Mouse (Mus musculus) ES-Bruce4 (cell line): ENCODE data around the gene Cebpb. TPM values are rescaled to one million over a fixed set of nuclear protein-coding genes. Genes with fewer than 3 reads are reported as not detected.

Experiments
- H3K27ac ChIP-seq: 2 replicates; pipeline ENCODE4 v1.5.1; 2012; ENCODE audit warnings: low read length, inconsistent platforms; ENCODE audit not compliant: insufficient read depth
- H3K27me3 ChIP-seq: 2 replicates; pipeline ENCODE4 v1.6.1; 2012; ENCODE audit warnings: mild to moderate bottlenecking, low read length, inconsistent platforms; ENCODE audit not compliant: control insufficient read depth, poor library complexity, insufficient read depth, severe bottlenecking
- H3K36me3 ChIP-seq: 2 replicates; pipeline ENCODE4 v1.6.1; 2012; ENCODE audit warnings: inconsistent platforms, mild to moderate bottlenecking, low read length, moderate library complexity; ENCODE audit not compliant: control insufficient read depth, poor library complexity, insufficient read depth, severe bottlenecking
- H3K4me1 ChIP-seq: one replicate; pipeline ENCODE4 v1.8.1; 2011; ENCODE audit warnings: low read length; ENCODE audit not compliant: control insufficient read depth, insufficient read depth
- H3K4me3 ChIP-seq: 2 replicates; pipeline ENCODE4 v1.5.1; 2011; ENCODE audit warnings: low read depth, mild to moderate bottlenecking, low read length
- H3K9ac ChIP-seq: 2 replicates; pipeline ENCODE4 v1.6.1; 2012; ENCODE audit warnings: low read depth, mild to moderate bottlenecking, inconsistent platforms; ENCODE audit not compliant: poor library complexity, severe bottlenecking
- H3K9me3 ChIP-seq: replicated peaks from 2 replicates; pipeline ENCODE4 v1.6.1; 2012; ENCODE audit warnings: mild to moderate bottlenecking, low read length, inconsistent platforms; ENCODE audit not compliant: control insufficient read depth, poor library complexity, insufficient read depth, severe bottlenecking
- CTCF ChIP-seq: IDR thresholded peaks from one replicate; pipeline ENCODE4 v1.8.1; 2011; ENCODE audit warnings: low read depth, low read length
- EP300 ChIP-seq: IDR thresholded peaks from 2 replicates; pipeline ENCODE4 v1.6.1; 2011; ENCODE audit warnings: low read depth, low read length; ENCODE audit not compliant: insufficient read depth
- POLR2A ChIP-seq: IDR thresholded peaks from one replicate; pipeline ENCODE4 v1.8.1; 2011; ENCODE audit warnings: low read length; ENCODE audit not compliant: insufficient read depth
- polyA plus RNA-seq: library from polyadenylated mRNA; stranded (reverse); fragments of >200 nt; gene quantifications from 2 replicates; pipeline ENCODE4 v1.2.4, GENCODE M21; 2011; ENCODE audit warnings: low read depth; ENCODE audit not compliant: missing spikeins, insufficient read depth, insufficient read length

Cebpb gene
- polyA plus RNA-seq, 1 experiment = 9.2 TPM

DNA sequence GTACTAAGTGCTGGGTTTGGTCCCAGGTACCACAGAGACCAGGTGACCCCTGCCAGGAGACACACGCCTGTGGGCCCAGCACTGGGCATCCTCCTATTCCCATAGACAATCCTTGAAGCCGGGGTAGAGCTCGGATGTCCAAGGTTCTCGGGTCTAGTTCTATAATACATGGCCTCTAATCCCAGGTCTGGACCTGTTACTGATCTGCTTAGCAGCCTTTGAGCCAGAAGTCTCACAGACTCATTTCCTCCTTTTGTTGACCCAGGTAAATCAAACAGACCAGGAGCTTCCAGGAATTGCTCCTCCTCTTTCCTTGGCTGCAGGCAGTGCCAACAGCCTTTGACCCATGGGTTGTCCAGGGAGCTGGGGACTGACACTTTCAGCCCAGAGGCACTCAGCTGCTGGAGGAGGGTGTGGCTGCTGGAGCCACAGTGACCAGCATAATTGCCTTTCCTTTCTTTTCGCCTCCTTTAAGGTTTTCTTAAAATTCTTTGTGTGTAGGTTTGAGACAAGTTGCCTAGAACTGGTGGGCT is 17.5 kb upstream of the Cebpb start:
- no peak for TF ChIP-seq POLR2A
- no peak for TF ChIP-seq CTCF
- no peak for TF ChIP-seq EP300
- no peaks in the 10 kb centered on the region for H3K27me3 ChIP-seq
- no peaks in the 10 kb centered on the region for H3K36me3 ChIP-seq
- no peaks in the 10 kb centered on the region for H3K9me3 ChIP-seq
- H3K27ac ChIP-seq = no peak overlapping the region
- H3K4me3 ChIP-seq = no peak overlapping the region
- H3K4me1 ChIP-seq = peaks cover 3% of the 10 kb centered on the region
- no peak overlapping the region for H3K9ac ChIP-seq

DNA sequence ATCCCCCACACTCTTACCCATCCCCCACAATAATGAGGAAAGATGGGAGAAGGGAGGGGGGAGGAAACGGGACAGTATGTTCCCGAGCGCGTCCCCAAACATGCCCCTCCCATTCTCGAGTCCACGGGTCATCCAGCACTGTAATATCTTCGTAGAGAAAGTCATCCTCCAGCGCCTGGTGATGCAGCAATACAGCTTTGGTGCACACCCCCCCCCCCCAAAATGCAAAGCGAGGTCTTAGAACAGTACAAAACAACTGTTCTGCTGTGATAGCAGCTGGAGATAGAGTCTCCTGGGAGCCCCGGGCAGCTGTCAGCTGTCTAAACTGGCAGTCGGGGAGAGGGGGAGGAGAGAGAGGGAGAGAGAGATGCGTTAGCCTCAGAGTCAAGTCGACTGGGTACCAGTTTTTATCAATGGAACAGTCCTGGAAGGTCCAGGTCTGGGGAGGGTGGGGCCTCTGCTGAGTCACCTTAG is 16.5 kb upstream of the Cebpb start:
- no peak for TF ChIP-seq POLR2A
- no peak for TF ChIP-seq EP300
- TF ChIP-seq CTCF = no peak
- Histone ChIP-seq H3K27ac (no peak overlapping the region), H3K4me1 (peaks cover 3% of the 10 kb centered on the region), H3K27me3 (no peaks in the 10 kb centered on the region), H3K9ac (no peak overlapping the region), H3K9me3 (no peaks in the 10 kb centered on the region), H3K36me3 (no peaks in the 10 kb centered on the region), H3K4me3 (no peak overlapping the region)

DNA sequence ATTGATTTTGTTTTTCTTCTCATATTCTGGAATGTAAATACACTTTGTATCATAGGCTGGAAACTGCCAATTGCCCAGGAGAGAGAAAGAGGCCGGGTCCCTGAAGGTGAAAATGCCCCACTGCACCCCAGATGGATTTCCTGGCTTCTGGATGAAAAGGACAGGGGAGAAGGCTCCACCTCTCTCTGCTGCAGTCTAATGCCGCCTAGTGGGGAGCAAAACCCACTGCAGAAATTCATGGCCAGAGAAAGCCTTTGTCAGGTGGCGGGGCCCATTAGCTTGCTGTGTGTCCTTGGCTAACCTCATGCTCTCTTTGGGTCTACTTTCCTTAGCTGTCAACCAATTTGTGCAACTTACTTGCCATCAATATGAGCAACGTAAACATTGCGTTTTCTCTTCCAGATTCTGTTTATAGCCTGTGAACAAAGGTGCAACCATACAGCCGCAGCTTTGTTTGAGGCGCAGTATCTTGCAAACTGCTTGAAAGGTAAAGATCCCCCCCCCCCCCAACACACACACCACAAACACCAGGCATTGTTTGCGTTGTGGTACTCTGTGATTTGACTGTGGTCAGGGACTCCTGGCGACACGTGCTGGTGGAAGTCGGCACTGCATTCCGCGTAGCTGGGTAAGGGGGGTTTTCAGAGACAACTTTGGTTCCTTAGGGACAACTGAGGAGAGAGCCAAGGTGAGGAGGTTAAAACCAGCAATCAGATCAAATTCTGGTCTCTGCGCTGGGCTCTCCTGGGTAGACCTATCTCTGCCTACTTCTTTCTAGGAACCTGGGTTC is 13.4 kb upstream of the Cebpb start:
- no peaks in the 10 kb centered on the region for H3K9me3 ChIP-seq
- no peaks in the 10 kb centered on the region for H3K27me3 ChIP-seq
- no peak overlapping the region for H3K9ac ChIP-seq
- H3K36me3 ChIP-seq = no peaks in the 10 kb centered on the region
- no peak overlapping the region for H3K27ac ChIP-seq
- peak; percentile 85 for TF ChIP-seq CTCF
- no peak for TF ChIP-seq EP300
- TF ChIP-seq POLR2A = no peak
- no peak overlapping the region for H3K4me3 ChIP-seq
- peaks cover 3% of the 10 kb centered on the region for H3K4me1 ChIP-seq

DNA sequence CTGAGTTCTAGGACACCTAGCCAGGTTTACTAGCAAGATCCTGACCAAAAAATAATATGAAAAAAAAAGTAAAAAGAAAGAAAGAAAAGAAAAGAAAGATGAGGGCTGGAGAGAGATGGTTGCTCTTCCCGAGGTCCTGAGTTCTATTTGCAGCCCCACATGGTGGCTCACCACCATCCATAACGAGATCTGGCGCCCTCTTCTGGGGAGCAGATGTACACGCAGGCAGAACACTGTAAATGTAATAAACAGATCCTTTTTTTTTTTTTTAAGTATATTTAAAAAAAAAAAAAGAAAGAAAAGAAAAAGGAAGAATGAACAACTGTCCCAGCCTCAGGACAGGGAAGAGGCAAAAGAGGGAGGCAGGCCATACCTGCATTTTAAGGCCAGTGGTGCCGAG is 10.1 kb upstream of the Cebpb start:
- no peaks in the 10 kb centered on the region for H3K36me3 ChIP-seq
- TF ChIP-seq CTCF = peak; percentile 75
- no peak for TF ChIP-seq POLR2A
- H3K9ac ChIP-seq = no peak overlapping the region
- no peaks in the 10 kb centered on the region for H3K9me3 ChIP-seq
- no peaks in the 10 kb centered on the region for H3K27me3 ChIP-seq
- H3K4me1 ChIP-seq = no peaks in the 10 kb centered on the region
- H3K4me3 ChIP-seq = no peak overlapping the region
- no peak overlapping the region for H3K27ac ChIP-seq

DNA sequence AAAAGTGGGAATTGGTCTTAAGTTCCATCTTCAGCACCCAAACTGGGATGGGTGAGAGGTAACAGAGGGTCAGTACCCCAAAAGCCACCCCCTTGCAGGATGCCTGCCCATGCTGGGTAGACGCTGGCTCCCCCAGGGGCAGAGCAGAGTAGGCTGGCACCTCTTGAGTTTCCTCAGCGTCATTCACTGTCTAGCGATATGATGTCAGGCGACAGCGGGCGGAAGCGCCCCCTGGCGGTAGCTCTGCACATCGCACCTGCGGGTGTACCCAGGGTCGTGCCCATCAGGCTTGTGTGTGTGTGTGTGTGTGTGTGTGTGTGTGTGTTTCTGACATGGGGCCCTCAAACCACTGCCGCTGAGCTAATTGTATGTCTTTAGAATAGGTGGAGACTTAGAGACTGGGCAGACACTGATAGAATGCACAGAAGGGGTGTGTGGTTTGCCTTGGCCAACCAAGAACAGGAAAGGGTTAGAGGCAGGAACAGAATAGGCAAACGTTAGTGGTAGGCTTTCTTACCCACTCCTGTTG is 8.7 kb upstream of the Cebpb start:
- no peak overlapping the region for H3K27ac ChIP-seq
- no peaks in the 10 kb centered on the region for H3K27me3 ChIP-seq
- H3K4me1 ChIP-seq = no peaks in the 10 kb centered on the region
- H3K36me3 ChIP-seq = no peaks in the 10 kb centered on the region
- no peak overlapping the region for H3K4me3 ChIP-seq
- TF ChIP-seq CTCF = peak; percentile 95
- no peak for TF ChIP-seq EP300
- TF ChIP-seq POLR2A = no peak
- H3K9me3 ChIP-seq = no peaks in the 10 kb centered on the region
- H3K9ac ChIP-seq = no peak overlapping the region

DNA sequence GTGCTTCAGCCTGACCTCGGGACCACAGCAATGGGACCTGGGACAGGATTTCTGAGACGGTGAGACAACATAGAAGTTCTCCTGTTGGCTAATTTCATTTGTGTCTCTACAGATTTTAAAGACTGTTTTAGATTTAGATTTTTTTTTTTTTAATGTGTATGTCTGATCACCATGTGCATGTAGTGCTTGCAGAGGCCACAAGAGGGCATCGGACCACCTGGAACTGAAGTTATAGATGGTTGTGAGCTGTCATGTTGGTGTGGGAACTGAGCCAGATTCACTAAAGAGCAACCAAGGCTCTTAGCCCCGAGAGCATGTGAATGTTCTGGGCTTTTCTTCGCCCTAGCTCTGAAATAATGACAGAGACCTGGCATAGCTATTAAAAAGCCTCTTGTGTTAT is 8.1 kb upstream of the Cebpb start:
- Histone ChIP-seq H3K9ac (no peak overlapping the region), H3K4me1 (no peaks in the 10 kb centered on the region), H3K9me3 (no peaks in the 10 kb centered on the region), H3K4me3 (no peak overlapping the region), H3K27me3 (no peaks in the 10 kb centered on the region), H3K36me3 (no peaks in the 10 kb centered on the region), H3K27ac (no peak overlapping the region)
- TF ChIP-seq POLR2A (no peak), CTCF (peak; percentile 47), EP300 (no peak)
